Mouse (Mus musculus) ES-Bruce4 (cell line): ENCODE measurements around the gene Klf16.

Source experiments
- CTCF ChIP-seq: IDR thresholded peaks from one replicate; pipeline ENCODE4 v1.8.1; 2011; ENCODE audit warnings: low read depth, low read length
- EP300 ChIP-seq: IDR thresholded peaks from 2 replicates; pipeline ENCODE4 v1.6.1; 2011; ENCODE audit warnings: low read depth, low read length; ENCODE audit not compliant: insufficient read depth
- POLR2A ChIP-seq: IDR thresholded peaks from one replicate; pipeline ENCODE4 v1.8.1; 2011; ENCODE audit warnings: low read length; ENCODE audit not compliant: insufficient read depth

DNA sequence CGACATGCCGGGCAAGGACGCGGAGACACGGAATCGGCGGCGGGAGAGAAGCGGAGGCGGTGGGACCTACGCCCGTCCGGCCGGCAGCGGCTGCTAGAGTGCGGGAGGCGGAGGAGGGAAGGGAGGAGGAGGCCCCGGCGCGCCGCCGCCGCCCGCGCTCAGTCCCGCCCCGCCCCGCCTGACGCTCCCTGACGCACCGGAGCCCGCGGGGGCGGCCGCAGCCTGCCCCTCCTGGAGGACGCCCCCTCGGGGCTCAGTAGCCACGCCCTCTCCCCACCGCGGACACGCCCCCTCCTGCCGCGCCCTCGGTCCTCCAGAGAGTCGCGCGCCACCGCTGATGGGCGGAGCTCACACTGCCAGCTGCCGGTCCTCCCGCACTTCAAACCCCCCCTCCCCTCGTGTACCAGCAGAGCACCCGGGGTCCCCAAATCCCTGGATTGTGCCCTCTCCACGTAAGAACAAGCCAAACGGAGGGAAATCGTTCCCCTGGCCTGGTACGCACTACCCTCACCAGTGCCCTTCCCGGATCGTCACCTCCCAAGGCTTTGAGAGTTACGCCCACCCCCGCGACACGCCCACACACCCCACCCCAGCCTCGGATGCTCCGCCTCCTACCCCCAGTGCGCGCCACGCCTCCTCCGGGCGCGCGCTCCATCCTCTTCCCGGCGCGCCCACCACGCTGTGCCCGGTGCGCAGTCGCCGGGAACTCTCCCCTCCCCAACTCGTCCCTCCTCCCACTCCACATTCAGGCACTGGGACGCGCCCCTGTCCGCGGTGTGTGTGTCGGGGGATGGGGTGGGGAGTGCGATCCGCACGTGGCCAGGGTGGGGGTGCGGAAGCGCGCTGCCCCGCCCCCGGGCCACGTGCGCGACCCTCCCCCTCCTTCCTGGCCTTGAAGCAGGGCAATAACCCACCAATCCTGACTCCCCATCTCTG lies at the start of gene Klf16:
- peak; percentile 44 for TF ChIP-seq POLR2A
- TF ChIP-seq CTCF, result no peak
- TF ChIP-seq EP300, result peak; percentile 70
